Mouse (Mus musculus) forebrain, embryonic 10.5 days (tissue): ENCODE data around the gene Ttll1. TPM values are rescaled to one million over a fixed set of nuclear protein-coding genes. Genes with fewer than 3 reads are reported as not detected.

Experiments used
- DNase-seq: peaks from one replicate; pipeline ENCODE4 v3.0.0-alpha.2; 2017; ENCODE audit warnings: low spot score; ENCODE audit errors: extremely low spot score
- H3K27ac ChIP-seq: fragments of 300-500 bp; sonication (generic); 2 replicates; pipeline ENCODE4 v1.5.1; 2016; ENCODE audit warnings: mild to moderate bottlenecking
- H3K27me3 ChIP-seq: fragments of 300-500 bp; sonication (generic); 2 replicates; pipeline ENCODE4 v1.6.1; 2016; ENCODE audit warnings: mild to moderate bottlenecking; ENCODE audit not compliant: poor library complexity, severe bottlenecking
- H3K36me3 ChIP-seq: fragments of 300-500 bp; sonication (generic); replicated peaks from 2 replicates; pipeline ENCODE4 v1.6.1; 2016; ENCODE audit warnings: mild to moderate bottlenecking, moderate library complexity
- H3K4me1 ChIP-seq: fragments of 300-500 bp; sonication (generic); 2 replicates; pipeline ENCODE4 v1.6.1; 2016
- H3K4me3 ChIP-seq: fragments of 300-500 bp; sonication (generic); 2 replicates; pipeline ENCODE4 v1.5.1; 2016; ENCODE audit warnings: mild to moderate bottlenecking, moderate library complexity
- H3K9me3 ChIP-seq: fragments of 300-500 bp; sonication (generic); 2 replicates; pipeline ENCODE4 v1.6.1; 2016; ENCODE audit warnings: mild to moderate bottlenecking, moderate library complexity
- WGBS: fragments of 180-500 bp; shearing (Covaris S2); methylation state at CpG from one replicate; pipeline ENCODE4 v1.1.7; 2016; 5-methylcytosine and 5-hydroxymethylcytosine counted together
- polyA plus RNA-seq: library from polyadenylated mRNA; unstranded; fragments of >200 nt; fragmentation: Nextera tagmentation; extraction: Ambion mirVana; gene quantifications from 2 replicates; pipeline ENCODE4 v1.2.1, GENCODE M21; 2016

Gene Ttll1
- polyA plus RNA-seq, 1 experiment from 2014 or later = 33.7 TPM

GRCm38 (mm10) chr15:83460891-83461290 is 49.8 kb downstream of the Ttll1 start:
- Histone ChIP-seq H3K27ac (no peak overlapping the region), H3K27me3 (no peaks in the 10 kb centered on the region), H3K4me1 (peaks cover 25% of the 10 kb centered on the region), H3K36me3 (no peaks in the 10 kb centered on the region; the same call in 1 of the 2 replicates), H3K9me3 (no peaks in the 10 kb centered on the region), H3K4me3 (no peak overlapping the region)
- no peak for DNase-seq
- WGBS = 90% methylated on average over 3 of the region's 3 CpGs

GRCm38 (mm10) chr15:83457541-83457940 is 53.2 kb downstream of the Ttll1 start:
- no peak for DNase-seq
- Histone ChIP-seq H3K27ac (no peak overlapping the region), H3K4me3 (no peak overlapping the region), H3K4me1 (peaks cover 11% of the 10 kb centered on the region), H3K27me3 (no peaks in the 10 kb centered on the region), H3K36me3 (no peaks in the 10 kb centered on the region; the same call in 1 of the 2 replicates), H3K9me3 (no peaks in the 10 kb centered on the region)
- 83% methylated on average over 1 of the region's 1 CpGs for WGBS

GRCm38 (mm10) chr15:83455637-83456036 is 55.1 kb downstream of the Ttll1 start:
- no peak for DNase-seq
- Histone ChIP-seq H3K27me3 (no peaks in the 10 kb centered on the region), H3K36me3 (no peaks in the 10 kb centered on the region; the same call in 1 of the 2 replicates), H3K4me1 (peaks cover 18% of the 10 kb centered on the region), H3K27ac (no peak overlapping the region), H3K9me3 (no peaks in the 10 kb centered on the region), H3K4me3 (no peak overlapping the region)
- 91% methylated on average over 5 of the region's 5 CpGs for WGBS

GRCm38 (mm10) chr15:83455034-83455433 is 55.7 kb downstream of the Ttll1 start:
- Histone ChIP-seq H3K4me3 (no peak overlapping the region), H3K9me3 (no peaks in the 10 kb centered on the region), H3K27ac (no peak overlapping the region), H3K4me1 (peaks cover 18% of the 10 kb centered on the region), H3K27me3 (no peaks in the 10 kb centered on the region), H3K36me3 (peaks cover 2% of the 10 kb centered on the region)
- 82% methylated on average over 3 of the region's 3 CpGs for WGBS
- DNase-seq = no peak

GRCm38 (mm10) chr15:83454419-83454818 is 56.3 kb downstream of the Ttll1 start:
- 90% methylated on average over 7 of the region's 7 CpGs for WGBS
- no peak for DNase-seq
- Histone ChIP-seq H3K27ac (no peak overlapping the region), H3K36me3 (peaks cover 2% of the 10 kb centered on the region; the same call in 1 of the 2 replicates), H3K9me3 (no peaks in the 10 kb centered on the region), H3K4me1 (peaks cover 18% of the 10 kb centered on the region), H3K4me3 (no peak overlapping the region), H3K27me3 (no peaks in the 10 kb centered on the region)

- H3K27me3 ChIP-seq = no peaks in the 10 kb centered on the region
- H3K9me3 ChIP-seq = no peaks in the 10 kb centered on the region
- H3K27ac ChIP-seq = no peak overlapping the region
- no peak overlapping the region for H3K4me3 ChIP-seq
- WGBS = 90% methylated on average over 3 of the region's 3 CpGs
- peaks cover 2% of the 10 kb centered on the region; the same call in 1 of the 2 replicates for H3K36me3 ChIP-seq
- no peak for DNase-seq
- peaks cover 19% of the 10 kb centered on the region for H3K4me1 ChIP-seq
Observed at GRCm38 (mm10) chr15:83453879-83454278, 56.8 kb downstream of the Ttll1 start.

GRCm38 (mm10) chr15:83452219-83452760 is 58.4 kb downstream of the Ttll1 start:
- H3K27me3 ChIP-seq = no peaks in the 10 kb centered on the region
- H3K36me3 ChIP-seq = peaks cover 2% of the 10 kb centered on the region; the same call in 1 of the 2 replicates
- H3K4me1 ChIP-seq = peaks cover 32% of the 10 kb centered on the region
- H3K4me3 ChIP-seq = no peak overlapping the region
- no peak for DNase-seq
- WGBS = 89% methylated on average over 7 of the region's 7 CpGs
- no peak overlapping the region for H3K27ac ChIP-seq
- no peaks in the 10 kb centered on the region for H3K9me3 ChIP-seq

GRCm38 (mm10) chr15:83451621-83452210 is 59.0 kb downstream of the Ttll1 start:
- H3K27me3 ChIP-seq = no peaks in the 10 kb centered on the region
- H3K9me3 ChIP-seq = no peaks in the 10 kb centered on the region
- H3K4me1 ChIP-seq = peaks cover 37% of the 10 kb centered on the region
- H3K36me3 ChIP-seq = peaks cover 2% of the 10 kb centered on the region; the same call in 1 of the 2 replicates
- no peak for DNase-seq
- 88% methylated on average over 7 of the region's 7 CpGs for WGBS
- no peak overlapping the region for H3K27ac ChIP-seq
- H3K4me3 ChIP-seq = no peak overlapping the region

- no peaks in the 10 kb centered on the region for H3K9me3 ChIP-seq
- no peaks in the 10 kb centered on the region for H3K27me3 ChIP-seq
- DNase-seq = no peak
- H3K4me3 ChIP-seq = no peak overlapping the region
- H3K36me3 ChIP-seq = peaks cover 2% of the 10 kb centered on the region; the same call in 1 of the 2 replicates
- H3K27ac ChIP-seq = no peak overlapping the region
- peaks cover 50% of the 10 kb centered on the region for H3K4me1 ChIP-seq
- WGBS = 88% methylated on average over 2 of the region's 2 CpGs
Observed at GRCm38 (mm10) chr15:83450007-83450406, 60.7 kb downstream of the Ttll1 start.

GRCm38 (mm10) chr15:83448646-83449045 is 62.0 kb downstream of the Ttll1 start:
- 81% methylated on average over 5 of the region's 5 CpGs for WGBS
- Histone ChIP-seq H3K4me3 (no peak overlapping the region), H3K27me3 (no peaks in the 10 kb centered on the region), H3K4me1 (peaks cover 54% of the 10 kb centered on the region), H3K27ac (no peak overlapping the region), H3K9me3 (no peaks in the 10 kb centered on the region), H3K36me3 (peaks cover 2% of the 10 kb centered on the region; the same call in 1 of the 2 replicates)
- DNase-seq = no peak

GRCm38 (mm10) chr15:83447791-83448544 is 62.7 kb downstream of the Ttll1 start:
- 82% methylated on average over 10 of the region's 10 CpGs for WGBS
- H3K36me3 ChIP-seq = peaks cover 2% of the 10 kb centered on the region; the same call in 1 of the 2 replicates
- no peaks in the 10 kb centered on the region for H3K9me3 ChIP-seq
- no peak overlapping the region for H3K4me3 ChIP-seq
- no peak for DNase-seq
- H3K27me3 ChIP-seq = no peaks in the 10 kb centered on the region
- peaks cover 53% of the 10 kb centered on the region for H3K4me1 ChIP-seq
- H3K27ac ChIP-seq = no peak overlapping the region

GRCm38 (mm10) chr15:83445908-83446307 is 64.8 kb downstream of the Ttll1 start:
- 0 out of 2 replicates have a peak overlapping the region, but pooled peaks have one; percentile 4 for H3K27ac ChIP-seq
- DNase-seq = no peak
- no peaks in the 10 kb centered on the region for H3K9me3 ChIP-seq
- peaks cover 42% of the 10 kb centered on the region for H3K4me1 ChIP-seq
- 96% methylated on average over 2 of the region's 2 CpGs for WGBS
- peaks cover 2% of the 10 kb centered on the region; the same call in 1 of the 2 replicates for H3K36me3 ChIP-seq
- no peaks in the 10 kb centered on the region for H3K27me3 ChIP-seq
- H3K4me3 ChIP-seq = no peak overlapping the region

GRCm38 (mm10) chr15:83445383-83445782 is 65.3 kb downstream of the Ttll1 start:
- Histone ChIP-seq H3K27ac (peak overlapping the region; percentile 4; the same call in 1 of the 2 replicates), H3K9me3 (no peaks in the 10 kb centered on the region), H3K36me3 (peaks cover 2% of the 10 kb centered on the region; the same call in 1 of the 2 replicates), H3K4me3 (no peak overlapping the region), H3K27me3 (no peaks in the 10 kb centered on the region), H3K4me1 (peaks cover 45% of the 10 kb centered on the region)
- 66% methylated on average over 5 of the region's 5 CpGs for WGBS
- DNase-seq = no peak
